Mouse (Mus musculus) spleen, adult 2 months (tissue): Measurements from ENCODE around the gene Babam2. TPM values are rescaled to one million over a fixed set of nuclear protein-coding genes. Genes with fewer than 3 reads are reported as not detected.

ENCODE experiments used
- DNase-seq, 2 experiments: peaks; one replicate each; pipeline versions ENCODE4 v3.0.0 to v3.0.0-alpha.2; 2012 to 2021; ENCODE audit warnings: low spot score in 2 of 2, low read depth in 1 of 2
- H3K27ac ChIP-seq: fragments of 200-500 bp; 2 replicates; pipeline ENCODE4 v1.5.1; 2012; ENCODE audit warnings: low read length, inconsistent platforms; ENCODE audit not compliant: insufficient read depth
- H3K27me3 ChIP-seq: fragments of 200-500 bp; 2 replicates; pipeline ENCODE4 v1.6.1; 2012; ENCODE audit warnings: mild to moderate bottlenecking, moderate library complexity, low read length, inconsistent platforms; ENCODE audit not compliant: control insufficient read depth, insufficient read depth
- H3K36me3 ChIP-seq: fragments of 200-500 bp; 2 replicates; pipeline ENCODE4 v1.6.1; 2012; ENCODE audit warnings: mild to moderate bottlenecking, low read length, inconsistent platforms; ENCODE audit not compliant: control insufficient read depth, insufficient read depth
- H3K4me1 ChIP-seq: fragments of 200-500 bp; 2 replicates; pipeline ENCODE4 v1.6.1; 2011; ENCODE audit warnings: inconsistent platforms; ENCODE audit not compliant: control insufficient read depth, insufficient read depth, insufficient read length
- H3K4me3 ChIP-seq: fragments of 200-500 bp; 2 replicates; pipeline ENCODE4 v1.5.1; 2011; ENCODE audit warnings: mild to moderate bottlenecking, inconsistent platforms; ENCODE audit not compliant: insufficient read depth, insufficient read length; ENCODE audit errors: extremely low read depth
- CTCF ChIP-seq: fragments of 200-500 bp; IDR thresholded peaks from 2 replicates; pipeline ENCODE4 v1.5.1; 2011; ENCODE audit warnings: mild to moderate bottlenecking, inconsistent platforms; ENCODE audit not compliant: insufficient read depth, insufficient read length, insufficient replicate concordance; ENCODE audit errors: extremely low read depth
- POLR2A ChIP-seq: fragments of 200-500 bp; IDR thresholded peaks from 2 replicates; pipeline ENCODE4 v1.6.1; 2011; ENCODE audit warnings: low read depth, low read length, inconsistent platforms
- WGBS: fragments of 180-500 bp; shearing (Covaris S2); methylation state at CpG from one replicate; pipeline ENCODE4 v1.1.7; 2018; 5-methylcytosine and 5-hydroxymethylcytosine counted together
- polyA plus RNA-seq: library from polyadenylated mRNA; depleted of rRNA; stranded (reverse); fragments of >200 nt; gene quantifications from 2 replicates; pipeline ENCODE4 v1.2.3, GENCODE M21; 2012

Gene Babam2
- polyA plus RNA-seq, 1 experiment: 12.2 TPM

DNA sequence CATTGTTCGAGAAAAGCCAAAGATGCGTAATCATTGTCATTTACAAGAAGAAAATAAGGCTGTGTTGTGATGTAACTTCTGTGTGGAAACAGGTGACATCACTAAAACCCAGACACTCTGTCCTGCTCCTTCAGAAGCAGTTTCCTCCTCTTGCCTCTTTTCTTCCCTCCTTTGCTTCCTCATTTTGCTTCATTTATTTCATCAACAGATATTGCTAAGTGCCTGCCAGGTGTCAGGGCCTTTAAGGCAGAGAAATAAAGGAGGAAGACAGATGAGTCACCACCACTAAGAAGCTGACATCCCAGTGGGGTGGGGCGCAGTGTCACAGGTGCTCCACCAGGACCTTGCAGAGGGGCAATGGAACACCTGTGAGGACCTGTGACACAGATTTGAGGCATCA lies 258.9 kb downstream of the Babam2 start:
- DNase-seq: peak in 1 of 2 experiments; percentile 2
- WGBS: 92% methylated on average over 3 of the region's 3 CpGs

DNA sequence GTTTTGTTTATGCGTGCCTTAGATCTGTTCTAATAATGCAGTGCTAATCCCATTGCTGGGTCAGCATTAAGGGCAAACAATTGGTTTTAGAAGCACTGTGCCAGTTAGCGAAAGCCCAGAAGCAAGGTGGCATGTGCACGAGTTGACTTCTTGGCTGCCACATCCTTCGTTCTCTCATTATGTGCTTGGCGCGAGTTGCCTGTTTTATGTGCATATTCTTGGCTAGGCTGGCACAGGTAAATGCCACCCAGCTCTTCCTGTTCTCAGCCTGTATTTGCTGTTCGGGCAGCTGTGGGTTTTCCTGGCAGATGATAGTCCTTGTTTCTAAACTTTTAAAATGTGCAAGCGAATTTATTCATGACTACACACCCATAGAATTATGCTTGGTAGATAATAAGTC lies 262.4 kb downstream of the Babam2 start:
- Histone ChIP-seq H3K36me3 (no peaks in the 10 kb centered on the region), H3K4me1 (no peaks in the 10 kb centered on the region), H3K4me3 (no peak overlapping the region), H3K27ac (no peak overlapping the region), H3K27me3 (no peaks in the 10 kb centered on the region)
- DNase-seq: no peak
- WGBS: 89% methylated on average over 8 of the region's 8 CpGs
- TF ChIP-seq CTCF: no peak
- no peak for TF ChIP-seq POLR2A

More for the DNA sequence above, 258.9 kb downstream of the Babam2 start:
- TF ChIP-seq POLR2A (no peak), CTCF (no peak)
- no peak overlapping the region for H3K4me3 ChIP-seq
- H3K27me3 ChIP-seq: no peaks in the 10 kb centered on the region
- H3K36me3 ChIP-seq: no peaks in the 10 kb centered on the region
- H3K27ac ChIP-seq: no peak overlapping the region
- H3K4me1 ChIP-seq: no peaks in the 10 kb centered on the region

- Histone ChIP-seq H3K4me3 (no peak overlapping the region), H3K27ac (no peak overlapping the region), H3K27me3 (no peaks in the 10 kb centered on the region), H3K4me1 (no peaks in the 10 kb centered on the region), H3K36me3 (no peaks in the 10 kb centered on the region)
- DNase-seq: no peak
- 53% methylated on average over 2 of the region's 2 CpGs for WGBS
- TF ChIP-seq POLR2A: no peak
- TF ChIP-seq CTCF: no peak
Observed at GRCm38 (mm10) chr5:31961423-31961822, 263.9 kb downstream of the Babam2 start.

- no peak overlapping the region for H3K4me3 ChIP-seq
- no peaks in the 10 kb centered on the region for H3K36me3 ChIP-seq
- no peaks in the 10 kb centered on the region for H3K4me1 ChIP-seq
- H3K27me3 ChIP-seq: no peaks in the 10 kb centered on the region
- no peak overlapping the region for H3K27ac ChIP-seq
- WGBS: 75% methylated on average over 3 of the region's 3 CpGs
- TF ChIP-seq POLR2A (no peak), CTCF (no peak)
- DNase-seq: no peak
Observed at GRCm38 (mm10) chr5:31962346-31962745, 264.9 kb downstream of the Babam2 start.

GRCm38 (mm10) chr5:31963352-31963751 lies 265.9 kb downstream of the Babam2 start:
- 92% methylated on average over 8 of the region's 8 CpGs for WGBS
- no peaks in the 10 kb centered on the region for H3K27me3 ChIP-seq
- TF ChIP-seq POLR2A (no peak), CTCF (no peak)
- no peak overlapping the region for H3K27ac ChIP-seq
- H3K4me3 ChIP-seq: no peak overlapping the region
- no peaks in the 10 kb centered on the region for H3K4me1 ChIP-seq
- DNase-seq: no peak
- H3K36me3 ChIP-seq: no peaks in the 10 kb centered on the region

- DNase-seq: no peak
- 76% methylated on average over 2 of the region's 2 CpGs for WGBS
- TF ChIP-seq POLR2A (no peak), CTCF (no peak)
- Histone ChIP-seq H3K36me3 (no peaks in the 10 kb centered on the region), H3K27me3 (no peaks in the 10 kb centered on the region), H3K4me3 (no peak overlapping the region), H3K4me1 (no peaks in the 10 kb centered on the region), H3K27ac (no peak overlapping the region)
Observed at GRCm38 (mm10) chr5:31963851-31964250, 266.4 kb downstream of the Babam2 start.

DNA sequence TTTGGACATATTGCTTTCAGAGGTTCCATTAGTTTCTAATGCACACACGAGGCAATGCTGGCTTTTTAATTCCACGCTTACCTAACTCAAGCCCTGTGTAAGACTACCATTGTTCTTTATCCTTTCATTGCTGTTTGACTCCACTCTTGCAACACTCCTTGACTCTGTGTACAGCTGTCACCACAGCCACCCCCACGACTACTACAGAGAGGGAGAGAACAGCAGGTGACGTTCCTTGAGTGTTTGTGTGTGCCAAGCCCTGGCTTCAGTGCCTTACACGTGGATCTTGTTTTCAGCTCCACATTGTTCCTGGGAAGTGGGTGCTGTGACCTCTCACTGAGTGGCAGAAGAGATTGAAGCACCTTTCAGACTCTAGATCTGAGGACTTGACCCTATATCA lies 269.3 kb downstream of the Babam2 start:
- Histone ChIP-seq H3K27ac (no peak overlapping the region), H3K27me3 (no peaks in the 10 kb centered on the region), H3K4me3 (no peak overlapping the region), H3K4me1 (no peaks in the 10 kb centered on the region), H3K36me3 (no peaks in the 10 kb centered on the region)
- TF ChIP-seq CTCF (no peak), POLR2A (no peak)
- DNase-seq: no peak
- 82% methylated on average over 5 of the region's 5 CpGs for WGBS
